17 mouse cellular contexts compared by ENCODE assay signal in genomic region chr19:56679992-56680391, GRCm38 (mm10). TPM values are rescaled to one million over a fixed set of nuclear protein-coding genes. Genes with fewer than 3 reads are reported as not detected.
DNase-seq lines count a peak whose midpoint lies in the region; ATAC-seq and TF ChIP-seq lines count a peak whose summit lies in the region.
"Had no signal": no experiment of that assay in that cellular context is flagged by ENCODE, and none has a peak within 500 bp of the region (broad histone marks: within the 10 kb centered on the region; RNA-seq: fewer than 3 reads in every experiment).

No protein-coding gene starts in this region.

- DNase-seq in adrenal gland, postnatal 10 days = peak; percentile 42
- DNase-seq in adrenal gland, adult 2 months = no peak
- peak; percentile 78 for DNase-seq in liver, adult 2 months (ENCODE audit: extremely low read depth, low read depth, low spot score)
- DNase-seq in liver, postnatal 0 days = no peak
- DNase-seq in heart, postnatal 4 days = peak; percentile 60
- DNase-seq in right cerebral cortex, postnatal 25 days = no peak
- DNase-seq in testis, postnatal 14 days (ENCODE audit: low spot score) = no peak
- DNase-seq: cerebellum, adult 11-12 months; left cerebral cortex, postnatal 4 days; lung, embryonic 14.5 days; midbrain, embryonic 14.5 days; right cerebral cortex, adult 18-20 months had no signal

- no peak for TF ChIP-seq POLR2A in liver, adult 2 months (IDR thresholded peaks at IDR 0.05; ENCODE audit: extremely low read depth, insufficient read depth, low read length)

- no peak for TF ChIP-seq CTCF in liver, adult 2 months (IDR thresholded peaks at IDR 0.05; ENCODE audit: low read depth, low read length)
- TF ChIP-seq CTCF in liver, postnatal 0 days (IDR thresholded peaks at IDR 0.05; ENCODE audit: low read depth) = no peak

- no peaks in the 10 kb centered on the region for H3K79me2 ChIP-seq in liver, adult 2 months (ENCODE audit: control insufficient read depth, insufficient read depth, low read length)

- no peak overlapping the region for H3K9ac ChIP-seq in liver, adult 2 months (ENCODE audit: low read depth, low read length)
- H3K9ac ChIP-seq in liver, postnatal 0 days (replicated peaks) = no peak overlapping the region
- H3K9ac ChIP-seq in heart, embryonic 13.5 days = peak overlapping the region; percentile 1; the same call in 1 of the 2 replicates
- H3K9ac ChIP-seq: forebrain, embryonic 13.5 days; hindbrain, embryonic 13.5 days; intestine, embryonic 15.5 days; lung, embryonic 14.5 days had no signal

- no peaks in the 10 kb centered on the region for H3K36me3 ChIP-seq in liver, adult 2 months (ENCODE audit: control insufficient read depth, insufficient read depth, low read length)
- H3K36me3 ChIP-seq in liver, postnatal 0 days (replicated peaks; ENCODE audit: insufficient read depth, low read length) = no peaks in the 10 kb centered on the region
- H3K36me3 ChIP-seq in heart, embryonic 13.5 days = no peaks in the 10 kb centered on the region
- H3K36me3 ChIP-seq: hindbrain, embryonic 13.5 days; intestine, embryonic 15.5 days had no signal

- no peak overlapping the region for H3K27ac ChIP-seq in liver, adult 2 months (replicated peaks; ENCODE audit: insufficient read depth, low read depth, low read length)
- no peak overlapping the region for H3K27ac ChIP-seq in liver, postnatal 0 days (ENCODE audit: low read depth)
- peak overlapping the region; percentile 74 for H3K27ac ChIP-seq in heart, embryonic 13.5 days (replicated peaks)
- H3K27ac ChIP-seq: forebrain, embryonic 13.5 days; hindbrain, embryonic 13.5 days; intestine, embryonic 15.5 days; macrophage had no signal

- TF ChIP-seq EP300 in liver, postnatal 0 days (IDR thresholded peaks at IDR 0.05; ENCODE audit: low read depth) = no peak

- H3K4me1 ChIP-seq in liver, adult 2 months (ENCODE audit: control insufficient read depth, insufficient read depth, low read length) = peaks cover 7% of the 10 kb centered on the region
- H3K4me1 ChIP-seq in liver, postnatal 0 days (ENCODE audit: insufficient read depth) = peaks cover 11% of the 10 kb centered on the region
- peaks cover 62% of the 10 kb centered on the region for H3K4me1 ChIP-seq in heart, embryonic 13.5 days
- H3K4me1 ChIP-seq: forebrain, embryonic 13.5 days had no signal

- H3K27me3 ChIP-seq in liver, adult 2 months (ENCODE audit: control insufficient read depth, insufficient read depth, low read length) = no peaks in the 10 kb centered on the region; the same call in 1 of the 2 replicates
- no peaks in the 10 kb centered on the region for H3K27me3 ChIP-seq in liver, postnatal 0 days (ENCODE audit: insufficient read depth, low read length)
- H3K27me3 ChIP-seq in heart, embryonic 13.5 days (replicated peaks) = no peaks in the 10 kb centered on the region
- H3K27me3 ChIP-seq: forebrain, embryonic 13.5 days; intestine, embryonic 15.5 days had no signal

- 49% methylated on average over 7 of the region's 7 CpGs for WGBS in liver, adult 2 months
- 71% methylated on average over 7 of the region's 7 CpGs for WGBS in liver, postnatal 0 days (ENCODE audit: insufficient replicate concordance)
- 32% methylated on average over 7 of the region's 7 CpGs for WGBS in heart, embryonic 13.5 days

- H3K4me2 ChIP-seq in liver, postnatal 0 days (ENCODE audit: low read depth, low read length) = no peak overlapping the region
- H3K4me2 ChIP-seq in heart, embryonic 13.5 days = no peak overlapping the region
- H3K4me2 ChIP-seq: forebrain, embryonic 13.5 days; hindbrain, embryonic 13.5 days; intestine, embryonic 15.5 days; lung, embryonic 14.5 days had no signal

- ATAC-seq in liver, postnatal 0 days = no peak
- no peak for ATAC-seq in heart, embryonic 13.5 days (ENCODE audit: extremely low read depth, insufficient number of reproducible peaks, low FRiP score, low TSS enrichment)
- ATAC-seq: forebrain, embryonic 13.5 days; intestine, embryonic 15.5 days had no signal

- no peak overlapping the region for H3K4me3 ChIP-seq in liver, adult 2 months (ENCODE audit: insufficient read depth, low read depth, low read length)
- H3K4me3 ChIP-seq in liver, postnatal 0 days (ENCODE audit: low read depth, low read length) = no peak overlapping the region
- no peak overlapping the region for H3K4me3 ChIP-seq in heart, embryonic 13.5 days
- H3K4me3 ChIP-seq: forebrain, embryonic 13.5 days; hindbrain, embryonic 13.5 days; intestine, embryonic 15.5 days had no signal

- no peaks in the 10 kb centered on the region for H3K9me3 ChIP-seq in liver, postnatal 0 days (ENCODE audit: low read length)
- H3K9me3 ChIP-seq in heart, embryonic 13.5 days = no peaks in the 10 kb centered on the region
- H3K9me3 ChIP-seq: forebrain, embryonic 13.5 days; hindbrain, embryonic 13.5 days; intestine, embryonic 15.5 days had no signal

RNA-seq across cellular contexts. Expression of gene Adrb1, which starts 42.0 kb away (rescaled TPM):
- 1 to 10 TPM; 7.2 to 7.4 TPM for total RNA-seq in adrenal gland, postnatal 10 days (2021)
- total RNA-seq in adrenal gland, adult 2 months (2021) = 1 to 10 TPM; 2.1 to 7.5 TPM
- 9.5 and 13.9 TPM in 2 replicates for polyA plus RNA-seq in adrenal gland, adult 2 months (2012; rRNA removed)
- 0.40 and 0.65 TPM in 2 replicates for total RNA-seq in liver, adult 2 months (2014; rRNA removed)
- polyA plus RNA-seq in liver, adult 2 months (2012; rRNA removed) = 0.66 and 0.89 TPM in 2 replicates
- 0.47 and 0.63 TPM in 2 replicates for polyA plus RNA-seq in liver, postnatal 0 days (2015; fragmentation: Nextera tagmentation; extraction: Ambion mirVana)
- 2.9 and 3.0 TPM in 2 replicates for polyA plus RNA-seq in heart, embryonic 13.5 days (2015; fragmentation: Nextera tagmentation; extraction: Ambion mirVana)
- 10 to 100 TPM; 30.3 to 33.8 TPM for total RNA-seq in heart, postnatal 4 days (2021)

Comparison
In these comparisons a context has a peak if more than half of its experiments do, and no peak if none do; other contexts are left out.
1. DNase-seq: peak in adrenal gland, postnatal 10 days (single experiment), liver, adult 2 months (single experiment) and heart, postnatal 4 days (single experiment); none in adrenal gland, adult 2 months (single experiment), liver, postnatal 0 days (single experiment), right cerebral cortex, postnatal 25 days (single experiment) and testis, postnatal 14 days (single experiment).